Mouse (Mus musculus) heart, adult 2 months (tissue): ENCODE data around the gene Lin7a. TPM values are rescaled to one million over a fixed set of nuclear protein-coding genes. Genes with fewer than 3 reads are reported as not detected.

Source experiments
- DNase-seq, 2 experiments: peaks; one replicate each; pipeline ENCODE4 v3.0.0; 2021
- H3K27ac ChIP-seq: fragments of 200-600 bp; 2 replicates; pipeline ENCODE4 v1.8.1; 2022
- H3K27me3 ChIP-seq: fragments of 200-500 bp; 2 replicates; pipeline ENCODE4 v1.6.1; 2012; ENCODE audit warnings: mild to moderate bottlenecking, low read length, inconsistent platforms, mixed read lengths; ENCODE audit not compliant: control insufficient read depth, insufficient read depth
- H3K36me3 ChIP-seq: fragments of 200-500 bp; 2 replicates; pipeline ENCODE4 v1.6.1; 2012; ENCODE audit warnings: low read length, inconsistent platforms; ENCODE audit not compliant: control insufficient read depth, insufficient read depth
- H3K4me1 ChIP-seq: fragments of 200-500 bp; 2 replicates; pipeline ENCODE4 v1.6.1; 2011; ENCODE audit warnings: low read length; ENCODE audit not compliant: control insufficient read depth, insufficient read depth
- H3K4me3 ChIP-seq: fragments of 200-600 bp; 2 replicates; pipeline ENCODE4 v1.8.1; 2022
- H3K79me2 ChIP-seq: fragments of 200-500 bp; replicated peaks from 2 replicates; pipeline ENCODE4 v1.6.1; 2012; ENCODE audit warnings: mild to moderate bottlenecking, inconsistent platforms, low read length, moderate library complexity, mixed read lengths; ENCODE audit not compliant: control insufficient read depth, insufficient read depth
- H3K9ac ChIP-seq: fragments of 200-500 bp; 2 replicates; pipeline ENCODE4 v1.6.1; 2012; ENCODE audit warnings: low read depth, mild to moderate bottlenecking, control low read depth, inconsistent platforms, low read length, mixed read lengths
- CTCF ChIP-seq: fragments of 200-600 bp; IDR thresholded peaks from 2 replicates; pipeline ENCODE4 v1.8.1; 2022; ENCODE audit warnings: antibody characterized with exemption, mild to moderate bottlenecking, moderate library complexity
- EP300 ChIP-seq: fragments of 200-500 bp; IDR thresholded peaks from 2 replicates; pipeline ENCODE4 v1.6.1; 2011; ENCODE audit warnings: low read depth, low read length, control low read depth; ENCODE audit not compliant: insufficient read depth
- POLR2A ChIP-seq: fragments of 200-500 bp; IDR thresholded peaks from 2 replicates; pipeline ENCODE4 v1.6.1; 2011; ENCODE audit warnings: mild to moderate bottlenecking, low read depth, low read length, control low read depth; ENCODE audit not compliant: insufficient read depth
- WGBS: fragments of 180-500 bp; shearing (Covaris S2); methylation state at CpG from one replicate; pipeline ENCODE4 v1.1.7; 2018; 5-methylcytosine and 5-hydroxymethylcytosine counted together
- intact Hi-C: fragments of 180-260 bp; cut with DNase I; formaldehyde crosslinking; loops from one replicate; pipeline ENCODE4 v1.15.1; 2025
- polyA plus RNA-seq: library from polyadenylated mRNA; depleted of rRNA; stranded (reverse); fragments of >200 nt; gene quantifications from 2 replicates; pipeline ENCODE4 v1.2.3, GENCODE M21; 2012
- total RNA-seq, 2 experiments: library from RNA; stranded (reverse); gene quantifications; 2 replicates each; pipeline ENCODE4 v1.2.3; 2021

Gene Lin7a
- total and polyA plus RNA-seq, 3 experiments = 0.35 to 1.7 (median 0.94) TPM

- WGBS = 82% methylated on average over 6 of the region's 6 CpGs
- H3K27ac ChIP-seq = no peak overlapping the region
- no peak for TF ChIP-seq POLR2A
- TF ChIP-seq CTCF = no peak
- no peak for TF ChIP-seq EP300
- intact Hi-C loops = no loop called here
- no peak overlapping the region for H3K9ac ChIP-seq
- no peak overlapping the region for H3K4me3 ChIP-seq
- no peak for DNase-seq
- no peaks in the 10 kb centered on the region for H3K36me3 ChIP-seq
- no peaks in the 10 kb centered on the region for H3K27me3 ChIP-seq
- no peaks in the 10 kb centered on the region for H3K79me2 ChIP-seq
- H3K4me1 ChIP-seq = no peaks in the 10 kb centered on the region
Observed at GRCm38 (mm10) chr10:107224596-107225330, 46.7 kb upstream of the Lin7a start.

- Histone ChIP-seq H3K4me1 (no peaks in the 10 kb centered on the region), H3K4me3 (no peak overlapping the region), H3K27me3 (no peaks in the 10 kb centered on the region), H3K79me2 (no peaks in the 10 kb centered on the region), H3K9ac (no peak overlapping the region), H3K27ac (no peak overlapping the region), H3K36me3 (no peaks in the 10 kb centered on the region)
- DNase-seq = no peak
- intact Hi-C loops = no loop called here
- no peak for TF ChIP-seq CTCF
- no peak for TF ChIP-seq POLR2A
- no peak for TF ChIP-seq EP300
- 64% methylated on average over 4 of the region's 4 CpGs for whole genome bisulfite sequencing
Observed at GRCm38 (mm10) chr10:107225331-107225835, 46.1 kb upstream of the Lin7a start.

GRCm38 (mm10) chr10:107225871-107226270 lies 45.6 kb upstream of the Lin7a start:
- no peak for TF ChIP-seq CTCF
- TF ChIP-seq EP300 = no peak
- no peak for TF ChIP-seq POLR2A
- no peak for DNase-seq
- Histone ChIP-seq H3K27ac (no peak overlapping the region), H3K4me3 (no peak overlapping the region), H3K9ac (no peak overlapping the region), H3K27me3 (no peaks in the 10 kb centered on the region), H3K4me1 (no peaks in the 10 kb centered on the region), H3K36me3 (no peaks in the 10 kb centered on the region), H3K79me2 (no peaks in the 10 kb centered on the region)
- intact Hi-C loops = no loop called here
- 77% methylated on average over 4 of the region's 4 CpGs for WGBS

- Histone ChIP-seq H3K4me3 (no peak overlapping the region), H3K27ac (no peak overlapping the region), H3K36me3 (no peaks in the 10 kb centered on the region), H3K27me3 (no peaks in the 10 kb centered on the region), H3K4me1 (no peaks in the 10 kb centered on the region), H3K79me2 (no peaks in the 10 kb centered on the region), H3K9ac (no peak overlapping the region)
- intact Hi-C loops = no loop called here
- DNase-seq = no peak
- WGBS = 94% methylated on average over 1 of the region's 1 CpGs
- no peak for TF ChIP-seq CTCF
- no peak for TF ChIP-seq POLR2A
- TF ChIP-seq EP300 = no peak
Observed at GRCm38 (mm10) chr10:107227901-107228300, 43.6 kb upstream of the Lin7a start.

- no peak for DNase-seq
- Histone ChIP-seq H3K9ac (no peak overlapping the region), H3K79me2 (no peaks in the 10 kb centered on the region), H3K27me3 (no peaks in the 10 kb centered on the region), H3K4me1 (no peaks in the 10 kb centered on the region), H3K27ac (no peak overlapping the region), H3K36me3 (no peaks in the 10 kb centered on the region), H3K4me3 (no peak overlapping the region)
- WGBS = 77% methylated on average over 5 of the region's 5 CpGs
- intact Hi-C loops = no loop called here
- no peak for TF ChIP-seq POLR2A
- TF ChIP-seq EP300 = no peak
- TF ChIP-seq CTCF = no peak
Observed at GRCm38 (mm10) chr10:107228776-107229175, 42.7 kb upstream of the Lin7a start.

GRCm38 (mm10) chr10:107229416-107229815 lies 42.1 kb upstream of the Lin7a start:
- no peak overlapping the region for H3K4me3 ChIP-seq
- H3K36me3 ChIP-seq = no peaks in the 10 kb centered on the region
- 63% methylated on average over 3 of the region's 3 CpGs for WGBS
- no peaks in the 10 kb centered on the region for H3K4me1 ChIP-seq
- H3K27ac ChIP-seq = no peak overlapping the region
- no peaks in the 10 kb centered on the region for H3K27me3 ChIP-seq
- no peak for DNase-seq
- no peak overlapping the region for H3K9ac ChIP-seq
- TF ChIP-seq POLR2A (no peak), CTCF (no peak)
- H3K79me2 ChIP-seq = no peaks in the 10 kb centered on the region
- intact Hi-C loops = no loop called here
